Mouse (Mus musculus) cerebral cortex, adult 2 months (tissue): ENCODE results near the gene Mog.

Experiments used
- WGBS: fragments of 180-500 bp; shearing (Covaris S2); methylation state at CpG from one replicate; pipeline ENCODE4 v1.1.7; 2018; 5-methylcytosine and 5-hydroxymethylcytosine counted together

Mog gene

GRCm38 (mm10) chr17:36994528-36994927 lies 28.7 kb downstream of the Mog start:
- 77% methylated on average over 2 of the region's 2 CpGs for WGBS

- WGBS, result 91% methylated on average over 4 of the region's 4 CpGs
Observed at GRCm38 (mm10) chr17:36993770-36994325, 29.4 kb downstream of the Mog start.

- 41% methylated on average over 3 of the region's 3 CpGs for WGBS
Observed at GRCm38 (mm10) chr17:36992336-36993104, 30.7 kb downstream of the Mog start.

GRCm38 (mm10) chr17:36990630-36991029 lies 32.6 kb downstream of the Mog start:
- 90% methylated on average over 6 of the region's 6 CpGs for WGBS

- WGBS, result 53% methylated on average over 5 of the region's 5 CpGs
Observed at GRCm38 (mm10) chr17:36989437-36989836, 33.8 kb downstream of the Mog start, which contains the start of gene H2-M5. Gene H2-M5 (minus strand): TSS chr17:36989537.

GRCm38 (mm10) chr17:36988475-36988874 lies 34.7 kb downstream of the Mog start:
- 10% methylated on average over 24 of the region's 24 CpGs for whole genome bisulfite sequencing

- 70% methylated on average over 5 of the region's 5 CpGs for WGBS
Observed at GRCm38 (mm10) chr17:36982253-36983155, 40.7 kb downstream of the Mog start.

- 17% methylated on average over 4 of the region's 4 CpGs for WGBS
Observed at GRCm38 (mm10) chr17:36981845-36982244, 41.4 kb downstream of the Mog start.

- WGBS, result 7% methylated on average over 18 of the region's 18 CpGs
Observed at GRCm38 (mm10) chr17:36981221-36981813, 41.9 kb downstream of the Mog start, which contains the start of gene 2410137M14Rik. Gene 2410137M14Rik (minus strand): TSS chr17:36981237.

GRCm38 (mm10) chr17:36973271-36973787 lies 49.9 kb downstream of the Mog start:
- WGBS, result 76% methylated on average over 8 of the region's 8 CpGs

- WGBS, result 80% methylated on average over 3 of the region's 3 CpGs
Observed at GRCm38 (mm10) chr17:36972791-36973190, 50.4 kb downstream of the Mog start.

GRCm38 (mm10) chr17:36971172-36971850 lies 51.9 kb downstream of the Mog start:
- WGBS, result 75% methylated on average over 6 of the region's 6 CpGs

- WGBS, result 87% methylated on average over 14 of the region's 14 CpGs
Observed at GRCm38 (mm10) chr17:36970316-36970890, 52.8 kb downstream of the Mog start.

GRCm38 (mm10) chr17:36966875-36967274 lies 56.3 kb downstream of the Mog start:
- 71% methylated on average over 1 of the region's 1 CpGs for WGBS

GRCm38 (mm10) chr17:36961125-36961524 lies 62.1 kb downstream of the Mog start:
- WGBS, result 79% methylated on average over 1 of the region's 1 CpGs
